Mouse (Mus musculus) stomach, adult 2 months (tissue): Measurements from ENCODE around the gene Nek3. TPM values are rescaled to one million over a fixed set of nuclear protein-coding genes. Genes with fewer than 3 reads are reported as not detected.

Experiments used
- polyA plus RNA-seq: library from polyadenylated mRNA; depleted of rRNA; stranded (reverse); fragments of >200 nt; gene quantifications from 2 replicates; pipeline ENCODE4 v1.2.3, GENCODE M21; 2012; rRNA removed

The Nek3 gene
- polyA plus RNA-seq: 0.09 and 0.40 TPM in 2 replicates

DNA sequence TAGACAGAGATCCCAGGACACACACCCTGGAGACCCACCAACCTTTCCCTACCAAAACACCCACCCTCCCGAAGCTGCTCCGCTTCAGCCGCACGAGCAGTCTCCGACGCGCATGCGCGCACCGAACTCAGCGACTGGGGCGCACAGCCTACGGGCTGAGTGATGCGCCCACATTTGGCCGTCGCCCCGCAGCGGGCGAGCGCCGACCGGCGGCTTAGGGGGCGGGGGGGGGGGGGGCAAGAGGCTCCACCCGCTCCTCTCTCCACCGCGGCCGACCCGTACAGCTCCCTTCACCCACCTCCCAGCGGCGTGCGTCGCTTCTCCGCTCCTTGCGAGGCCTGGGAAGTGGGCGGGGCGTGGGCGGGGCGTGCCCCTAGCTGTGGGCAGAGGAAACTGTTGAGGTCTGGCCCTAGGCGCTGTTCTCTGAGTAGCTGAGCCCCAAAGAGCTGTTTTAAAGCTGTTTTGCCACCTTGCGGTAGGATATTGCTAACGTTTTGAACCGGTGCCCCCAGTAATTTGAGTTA is at the start of gene Nek3:
Gene Nek3 (minus strand): TSS at position 356 of the 524 bp plus-strand sequence.

GRCm38 (mm10) chr8:22192660-22193431 is 26.6 kb upstream of the Nek3 start, which contains the start of gene Vps36:
Gene Vps36 (plus strand): TSS chr8:22192809.

DNA sequence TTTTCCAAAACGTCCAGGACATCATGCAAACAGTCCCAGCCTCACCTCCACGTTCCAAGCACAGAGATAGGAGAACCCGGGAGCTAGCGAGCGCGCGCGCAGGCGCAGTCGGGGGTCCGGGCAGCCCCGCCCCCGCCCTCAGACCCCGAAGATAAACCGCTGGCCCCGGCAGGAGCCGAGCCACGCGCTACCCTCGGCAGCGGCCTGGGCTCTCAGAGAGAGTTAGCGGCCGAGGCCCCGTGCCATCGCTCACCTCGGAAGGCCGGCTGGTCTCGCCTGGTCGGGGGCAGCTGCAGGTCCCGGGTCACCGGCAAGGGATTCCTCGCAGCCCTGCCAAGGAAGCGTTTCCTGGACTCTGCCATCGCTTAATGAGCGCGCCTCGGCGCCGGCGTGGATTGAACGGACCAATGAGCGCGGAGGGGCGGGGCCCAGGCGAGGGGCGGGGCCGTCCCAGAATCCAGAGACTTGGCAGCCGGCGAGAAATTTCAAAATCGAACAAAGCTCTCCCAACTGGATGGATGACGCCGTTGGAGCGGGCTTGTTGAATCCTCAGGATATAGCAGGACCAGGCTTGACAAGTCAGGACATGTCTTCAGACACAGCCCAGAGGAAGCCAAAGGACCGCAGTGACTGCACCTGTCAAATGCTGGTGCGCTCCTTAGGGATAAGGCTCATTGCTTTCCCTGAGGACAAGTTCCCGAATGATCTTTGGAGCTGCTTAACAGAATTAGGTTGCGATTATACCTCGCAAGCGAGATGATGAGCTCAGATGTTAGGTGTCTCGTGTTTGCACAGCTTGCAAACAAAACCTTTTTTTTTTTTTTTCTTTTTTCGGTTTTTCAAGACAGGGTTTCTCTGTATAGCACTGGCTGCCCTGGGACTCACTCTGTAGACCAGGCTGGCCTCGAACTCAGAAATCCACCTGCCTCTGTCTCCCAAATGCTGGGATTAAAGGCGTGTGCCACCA is 19.5 kb upstream of the Nek3 start, which contains the start of gene Ckap2:
Gene Ckap2 (minus strand): TSS at position 389 of the 967 bp plus-strand sequence.

GRCm38 (mm10) chr8:22124220-22125152 is 41.7 kb downstream of the Nek3 start, which contains the start of gene Nek5:
Gene Nek5 (minus strand): TSS chr8:22125053.

Other genes with a start within 250 kb of the Nek3 start
- not detected in 2 replicates for gene Defb15, start 233.7 kb downstream of the Nek3 start, polyA plus RNA-seq
- not detected in 2 replicates for gene Defb35, start 228.1 kb downstream of the Nek3 start, polyA plus RNA-seq
- gene Defb13, start 219.7 kb downstream of the Nek3 start, polyA plus RNA-seq: not detected in 2 replicates
- gene Fam90a1a, start 207.7 kb downstream of the Nek3 start, polyA plus RNA-seq: not detected in 2 replicates
- not detected in 2 replicates for gene Ccdc70, start 196.7 kb downstream of the Nek3 start, polyA plus RNA-seq
- 2.4 and 2.7 TPM in 2 replicates for gene Atp7b, start 106.1 kb downstream of the Nek3 start, polyA plus RNA-seq
- 0.44 and 0.65 TPM in 2 replicates for gene Alg11, start 105.7 kb downstream of the Nek3 start, polyA plus RNA-seq
- 0.05 and 0.08 TPM in 2 replicates for gene Nek5, start 41.4 kb downstream of the Nek3 start, polyA plus RNA-seq
- gene Ckap2, start 19.4 kb upstream of the Nek3 start, polyA plus RNA-seq: 0.77 and 0.80 TPM in 2 replicates
- 3.4 and 4.0 TPM in 2 replicates for gene Vps36, start 26.4 kb upstream of the Nek3 start, polyA plus RNA-seq
- 1.0 and 1.5 TPM in 2 replicates for gene Thsd1, start 60.9 kb upstream of the Nek3 start, polyA plus RNA-seq
- not detected in 2 replicates for gene Tpte, start 117.0 kb upstream of the Nek3 start, polyA plus RNA-seq
- 1.8 and 2.5 TPM in 2 replicates for gene Slc25a15, start 232.2 kb upstream of the Nek3 start, polyA plus RNA-seq
- 0.54 and 1.2 TPM in 2 replicates for gene Mrps31, start 244.9 kb upstream of the Nek3 start, polyA plus RNA-seq